8 mouse cellular contexts compared by ENCODE assay signal in the genomic region with DNA sequence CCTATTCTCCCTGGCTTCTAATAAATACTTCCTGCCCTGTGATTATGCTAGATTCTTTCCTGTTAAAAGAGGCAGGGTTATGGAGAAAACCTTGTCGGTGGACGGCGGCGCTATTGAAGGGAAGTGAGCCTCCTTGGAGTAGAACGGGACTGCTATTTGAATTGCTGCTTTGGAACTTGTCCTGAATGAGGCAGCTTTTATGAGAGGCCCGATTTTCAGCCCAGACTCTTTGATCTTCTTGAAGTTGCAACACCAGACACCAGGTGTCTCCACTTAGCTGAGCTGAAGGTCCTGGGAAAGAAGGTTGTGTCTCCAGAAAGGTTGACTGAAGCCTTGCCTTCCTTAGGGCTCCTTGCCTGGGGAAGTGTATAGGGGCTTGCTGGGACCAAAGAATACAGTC.
A peak's percentile ranks its signal among the peaks of the same experiment; 100 is the strongest.
DNase-seq lines count a peak whose midpoint lies in the region; ATAC-seq and TF ChIP-seq lines count a peak whose summit lies in the region.

No protein-coding gene starts in this region.

- peak; percentile 50 for ATAC-seq in intestine, postnatal 0 days
- no peak for ATAC-seq in hindbrain, embryonic 13.5 days (ENCODE audit: low FRiP score)

- H3K27me3 ChIP-seq in intestine, postnatal 0 days (replicated peaks; ENCODE audit: control insufficient read depth, insufficient read depth, low read length) = no peaks in the 10 kb centered on the region
- H3K27me3 ChIP-seq in hindbrain, embryonic 13.5 days = no peaks in the 10 kb centered on the region
- no peaks in the 10 kb centered on the region for H3K27me3 ChIP-seq in heart, embryonic 10.5 days (ENCODE audit: insufficient read depth, poor library complexity, severe bottlenecking)

- H3K36me3 ChIP-seq in intestine, postnatal 0 days (ENCODE audit: control insufficient read depth, insufficient read depth) = no peaks in the 10 kb centered on the region
- no peaks in the 10 kb centered on the region for H3K36me3 ChIP-seq in hindbrain, embryonic 13.5 days
- no peaks in the 10 kb centered on the region for H3K36me3 ChIP-seq in heart, embryonic 10.5 days

- H3K9me3 ChIP-seq in intestine, postnatal 0 days (ENCODE audit: control insufficient read depth) = no peaks in the 10 kb centered on the region
- peaks cover 8% of the 10 kb centered on the region; the same call in 1 of the 2 replicates for H3K9me3 ChIP-seq in hindbrain, embryonic 13.5 days
- H3K9me3 ChIP-seq in heart, embryonic 10.5 days = no peaks in the 10 kb centered on the region; the same call in 1 of the 2 replicates

- intact Hi-C loops in gastrocnemius, adult 2 months (cut with DNase I) = loop anchor here (5.0 kb wide), 3 partner anchors 75 to 105 kb away; no protein-coding TSS in a partner anchor

- 0 out of 2 replicates have a peak overlapping the region, but pooled peaks have one; percentile 3 for H3K4me2 ChIP-seq in intestine, postnatal 0 days (replicated peaks; ENCODE audit: low read depth)
- no peak overlapping the region for H3K4me2 ChIP-seq in hindbrain, embryonic 13.5 days

- H3K4me1 ChIP-seq in intestine, postnatal 0 days (replicated peaks; ENCODE audit: control insufficient read depth, insufficient read depth, low read length) = no peaks in the 10 kb centered on the region
- peaks cover 20% of the 10 kb centered on the region for H3K4me1 ChIP-seq in hindbrain, embryonic 13.5 days (replicated peaks)
- 0 out of 2 replicates have a peak, but pooled peaks cover 7% of the 10 kb centered on the region for H3K4me1 ChIP-seq in heart, embryonic 10.5 days

- peak; percentile 26 for DNase-seq in gastrocnemius, adult 2 months
- DNase-seq in gastrocnemius, postnatal 4 days (ENCODE audit: low spot score in 2 of 2) = no peak
- DNase-seq in urinary bladder, postnatal 14 days (ENCODE audit: low spot score) = peak; percentile 58
- DNase-seq in urinary bladder, adult 2 months (ENCODE audit: low spot score) = no peak
- DNase-seq in lung, postnatal 10 days = peak; percentile 52
- DNase-seq in heart, embryonic 10.5 days (ENCODE audit: low spot score) = no peak

- no peak overlapping the region for H3K9ac ChIP-seq in intestine, postnatal 0 days (ENCODE audit: low read depth, low read length)
- no peak overlapping the region for H3K9ac ChIP-seq in hindbrain, embryonic 13.5 days

- TF ChIP-seq CTCF in gastrocnemius, adult 2 months (IDR thresholded peaks at IDR 0.05) = peak; percentile 48
- TF ChIP-seq CTCF in intestine, postnatal 0 days (IDR thresholded peaks at IDR 0.05; ENCODE audit: low read depth) = peak; percentile 78

- peak overlapping the region; percentile 84; the same call in 1 of the 2 replicates for H3K27ac ChIP-seq in gastrocnemius, adult 2 months
- H3K27ac ChIP-seq in intestine, postnatal 0 days (ENCODE audit: low read depth, low read length) = no peak overlapping the region
- no peak overlapping the region for H3K27ac ChIP-seq in hindbrain, embryonic 13.5 days
- no peak overlapping the region for H3K27ac ChIP-seq in heart, embryonic 10.5 days

- 32% methylated on average over 6 of the region's 6 CpGs for WGBS in intestine, postnatal 0 days
- WGBS in hindbrain, embryonic 13.5 days = 79% methylated on average over 6 of the region's 6 CpGs
- 79% methylated on average over 6 of the region's 6 CpGs for WGBS in heart, embryonic 10.5 days

- no peak overlapping the region for H3K4me3 ChIP-seq in gastrocnemius, adult 2 months
- no peak overlapping the region for H3K4me3 ChIP-seq in intestine, postnatal 0 days (ENCODE audit: low read depth, low read length)
- no peak overlapping the region for H3K4me3 ChIP-seq in hindbrain, embryonic 13.5 days
- no peak overlapping the region for H3K4me3 ChIP-seq in heart, embryonic 10.5 days

Comparison
In these comparisons a context has a peak if more than half of its experiments do, and no peak if none do; other contexts are left out.
1. DNase-seq: peak in gastrocnemius, adult 2 months (single experiment), urinary bladder, postnatal 14 days (single experiment) and lung, postnatal 10 days (single experiment); none in gastrocnemius, postnatal 4 days (0 of 2), urinary bladder, adult 2 months (single experiment) and heart, embryonic 10.5 days (single experiment).